Comparison of ENCODE assay signal across 9 mouse cellular contexts in the genomic region with DNA sequence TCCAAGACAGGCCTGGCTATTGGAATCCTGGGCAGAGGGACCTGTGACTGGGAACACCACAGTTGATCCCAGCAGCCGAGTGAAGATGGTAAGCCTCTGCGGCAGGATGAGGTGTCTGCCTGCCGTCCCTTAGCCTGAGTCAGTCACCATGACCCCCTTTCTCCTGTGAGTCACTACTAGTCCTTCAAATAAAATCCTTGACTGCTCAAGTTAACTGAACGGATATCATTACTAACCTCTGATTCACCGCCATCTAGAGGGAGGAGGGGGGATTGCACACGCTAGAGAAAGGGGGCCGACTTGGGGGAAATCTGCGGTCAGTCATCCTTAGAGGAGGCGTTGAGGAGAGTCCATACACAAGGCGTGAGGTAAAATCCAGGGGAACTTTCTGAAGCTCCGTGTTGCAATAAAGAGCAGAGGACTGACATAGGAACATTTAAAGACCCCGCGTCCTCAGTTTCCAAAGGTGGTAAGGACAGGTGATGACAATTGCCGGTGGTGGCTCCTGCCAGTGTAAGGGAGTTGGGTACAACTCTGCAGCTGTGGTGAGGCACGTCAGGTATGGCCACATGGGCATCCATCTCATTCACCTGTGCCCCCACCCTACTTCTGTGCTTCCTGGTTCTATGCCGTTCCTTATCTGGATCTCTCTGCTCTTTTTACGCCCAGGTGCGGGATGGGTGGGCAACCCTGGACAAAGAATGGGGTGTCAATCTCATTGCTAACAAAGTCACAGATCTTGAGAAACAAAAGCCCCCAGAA. TPM values are rescaled to one million over a fixed set of nuclear protein-coding genes. Genes with fewer than 3 reads are reported as not detected.
A peak's percentile ranks its signal among the peaks of the same experiment; 100 is the strongest.
DNase-seq lines count a peak whose midpoint lies in the region; ATAC-seq and TF ChIP-seq lines count a peak whose summit lies in the region.
"Had no signal": no experiment of that assay in that cellular context is flagged by ENCODE, and none has a peak within 500 bp of the region (broad histone marks: within the 10 kb centered on the region; RNA-seq: fewer than 3 reads in every experiment).

No protein-coding gene starts in this region.

- H3K9me3 ChIP-seq in forebrain, embryonic 15.5 days: no peaks in the 10 kb centered on the region
- no peaks in the 10 kb centered on the region for H3K9me3 ChIP-seq in midbrain, embryonic 11.5 days (ENCODE audit: control insufficient read depth, low read length)
- H3K9me3 ChIP-seq: megakaryocyte, embryonic 14.5 days had no signal

- no peak overlapping the region for H3K27ac ChIP-seq in testis, adult 2 months (ENCODE audit: control insufficient read depth, insufficient read depth, low read depth, low read length)
- H3K27ac ChIP-seq in forebrain, embryonic 15.5 days (replicated peaks): no peak overlapping the region
- H3K27ac ChIP-seq in midbrain, embryonic 11.5 days (ENCODE audit: low read depth, low read length): no peak overlapping the region

- no peaks in the 10 kb centered on the region for H3K27me3 ChIP-seq in testis, adult 2 months (ENCODE audit: control insufficient read depth, insufficient read depth, low read length)
- H3K27me3 ChIP-seq in forebrain, embryonic 15.5 days: peaks cover 17% of the 10 kb centered on the region; the same call in 1 of the 2 replicates
- peaks cover 7% of the 10 kb centered on the region; the same call in 1 of the 2 replicates for H3K27me3 ChIP-seq in midbrain, embryonic 11.5 days (ENCODE audit: control insufficient read depth, insufficient read depth, low read length)
- no peaks in the 10 kb centered on the region for H3K27me3 ChIP-seq in splenic B cell, adult 2 months (ENCODE audit: control insufficient read depth, insufficient read depth, low read length, poor library complexity, severe bottlenecking)

- 36% methylated on average over 18 of the region's 18 CpGs for WGBS in forebrain, embryonic 15.5 days
- 33% methylated on average over 18 of the region's 18 CpGs for WGBS in midbrain, embryonic 11.5 days

- no peak overlapping the region for H3K9ac ChIP-seq in forebrain, embryonic 15.5 days (replicated peaks)
- peak overlapping the region; percentile 47; the same call in 1 of the 2 replicates for H3K9ac ChIP-seq in midbrain, embryonic 11.5 days (ENCODE audit: low read length)

- H3K4me1 ChIP-seq in testis, adult 2 months (ENCODE audit: control insufficient read depth, insufficient read depth, low read length): peaks cover 11% of the 10 kb centered on the region
- H3K4me1 ChIP-seq in forebrain, embryonic 15.5 days: peaks cover 8% of the 10 kb centered on the region
- H3K4me1 ChIP-seq in midbrain, embryonic 11.5 days (ENCODE audit: control insufficient read depth, insufficient read depth, low read length): peaks cover 14% of the 10 kb centered on the region

- TF ChIP-seq POLR2A in testis, adult 2 months (IDR thresholded peaks at IDR 0.05; ENCODE audit: control insufficient read depth, low read depth, low read length): no peak

- peak; percentile 53 for ATAC-seq in forebrain, embryonic 15.5 days (replicated peaks)
- ATAC-seq in midbrain, embryonic 11.5 days (ENCODE audit: low FRiP score): peak; percentile 45

- no peak for DNase-seq in testis, postnatal 14 days (ENCODE audit: low spot score)
- peak; percentile 64 for DNase-seq in cerebellum, adult 11-12 months
- peak; percentile 52 for DNase-seq in hindlimb bud, embryonic 11.5 days (ENCODE audit: extremely low spot score, low read depth, low spot score)
- DNase-seq in left cerebral cortex, adult 8-10 months (ENCODE audit: low spot score in 2 of 2): peak; percentile 35 to 45
- DNase-seq in midbrain, embryonic 11.5 days (ENCODE audit: low spot score, missing footprints): peak; percentile 98
- peak; percentile 49 for DNase-seq in splenic B cell, adult 2 months (ENCODE audit: low read depth, low spot score)

- H3K36me3 ChIP-seq in testis, adult 2 months (ENCODE audit: control insufficient read depth, insufficient read depth, low read length): no peaks in the 10 kb centered on the region
- no peaks in the 10 kb centered on the region for H3K36me3 ChIP-seq in forebrain, embryonic 15.5 days
- no peaks in the 10 kb centered on the region for H3K36me3 ChIP-seq in midbrain, embryonic 11.5 days (ENCODE audit: control insufficient read depth, insufficient read depth, low read length)
- no peaks in the 10 kb centered on the region for H3K36me3 ChIP-seq in splenic B cell, adult 2 months (ENCODE audit: control insufficient read depth, insufficient read depth, low read length, poor library complexity, severe bottlenecking)

- H3K4me3 ChIP-seq in testis, adult 2 months (ENCODE audit: control insufficient read depth, low read depth, low read length): no peak overlapping the region
- H3K4me3 ChIP-seq in forebrain, embryonic 15.5 days: no peak overlapping the region
- no peak overlapping the region for H3K4me3 ChIP-seq in midbrain, embryonic 11.5 days (ENCODE audit: low read depth, low read length)

- peak overlapping the region; percentile 29 for H3K4me2 ChIP-seq in forebrain, embryonic 15.5 days (replicated peaks)
- peak overlapping the region; percentile 25; the same call in 1 of the 2 replicates for H3K4me2 ChIP-seq in midbrain, embryonic 11.5 days

- peak; percentile 21; the same call in 1 of the 2 replicates for TF ChIP-seq CTCF in testis, adult 2 months (IDR thresholded peaks at IDR 0.05; ENCODE audit: control insufficient read depth, insufficient read depth, insufficient replicate concordance, low read depth, low read length)

RNA-seq across cellular contexts. Expression of a gene that starts 36.6 kb away (rescaled TPM):
- polyA plus RNA-seq in testis, adult 2 months (2012; rRNA removed): 0.99 and 1.0 TPM in 2 replicates
- not detected in 2 replicates for polyA plus RNA-seq in forebrain, embryonic 15.5 days (2015; fragmentation: Nextera tagmentation; extraction: Ambion mirVana)
- total RNA-seq in left cerebral cortex, adult 8-10 months (2022): not detected
- not detected in 2 replicates for polyA plus RNA-seq in midbrain, embryonic 11.5 days (2014; fragmentation: Nextera tagmentation; extraction: Ambion mirVana)
